Mouse (Mus musculus): ENCODE data around the gene Slc35f6. TPM values are rescaled to one million over a fixed set of nuclear protein-coding genes. Genes with fewer than 3 reads are reported as not detected.

The Slc35f6 gene
- polyA plus RNA-seq, 1 experiment, result 60.0 TPM

GRCm38 (mm10) chr5:30611091-30611490, 36.6 kb upstream of the Slc35f6 start:
- H3K27ac ChIP-seq (ENCODE audit: insufficient read depth, low read length), result no peak overlapping the region
- H3K4me3 ChIP-seq (ENCODE audit: insufficient read depth, low read length), result no peak overlapping the region
- peaks cover 1% of the 10 kb centered on the region for H3K4me1 ChIP-seq (ENCODE audit: control insufficient read depth, insufficient read depth, low read length)
- TF ChIP-seq CTCF (IDR thresholded peaks at IDR 0.05; ENCODE audit: extremely low read depth, insufficient read depth, low read length), result no peak
- TF ChIP-seq POLR2A (IDR thresholded peaks at IDR 0.05; ENCODE audit: extremely low read depth, insufficient read depth, low read length), result no peak

- Histone ChIP-seq H3K27ac (ENCODE audit: insufficient read depth, low read length) (no peak overlapping the region), H3K4me1 (ENCODE audit: control insufficient read depth, insufficient read depth, low read length) (no peaks in the 10 kb centered on the region; the same call in 1 of the 2 replicates), H3K4me3 (ENCODE audit: insufficient read depth, low read length) (no peak overlapping the region)
- no peak for TF ChIP-seq POLR2A (IDR thresholded peaks at IDR 0.05; ENCODE audit: extremely low read depth, insufficient read depth, low read length)
- TF ChIP-seq CTCF (IDR thresholded peaks at IDR 0.05; ENCODE audit: extremely low read depth, insufficient read depth, low read length), result no peak
Observed at GRCm38 (mm10) chr5:30611689-30612088, 36.0 kb upstream of the Slc35f6 start.

GRCm38 (mm10) chr5:30612575-30612974, 35.2 kb upstream of the Slc35f6 start:
- H3K4me1 ChIP-seq (ENCODE audit: control insufficient read depth, insufficient read depth, low read length), result no peaks in the 10 kb centered on the region; the same call in 1 of the 2 replicates
- H3K27ac ChIP-seq (ENCODE audit: insufficient read depth, low read length), result no peak overlapping the region
- TF ChIP-seq CTCF (IDR thresholded peaks at IDR 0.05; ENCODE audit: extremely low read depth, insufficient read depth, low read length) (no peak), POLR2A (IDR thresholded peaks at IDR 0.05; ENCODE audit: extremely low read depth, insufficient read depth, low read length) (no peak)
- H3K4me3 ChIP-seq (ENCODE audit: insufficient read depth, low read length), result no peak overlapping the region

- Histone ChIP-seq H3K4me3 (ENCODE audit: insufficient read depth, low read length) (no peak overlapping the region), H3K4me1 (ENCODE audit: control insufficient read depth, insufficient read depth, low read length) (no peaks in the 10 kb centered on the region), H3K27ac (ENCODE audit: insufficient read depth, low read length) (no peak overlapping the region)
- TF ChIP-seq POLR2A (IDR thresholded peaks at IDR 0.05; ENCODE audit: extremely low read depth, insufficient read depth, low read length) (no peak), CTCF (IDR thresholded peaks at IDR 0.05; ENCODE audit: extremely low read depth, insufficient read depth, low read length) (no peak)
Observed at GRCm38 (mm10) chr5:30613242-30613641, 34.5 kb upstream of the Slc35f6 start.

GRCm38 (mm10) chr5:30614221-30614620, 33.5 kb upstream of the Slc35f6 start:
- Histone ChIP-seq H3K4me3 (ENCODE audit: insufficient read depth, low read length) (no peak overlapping the region), H3K27ac (ENCODE audit: insufficient read depth, low read length) (no peak overlapping the region), H3K4me1 (ENCODE audit: control insufficient read depth, insufficient read depth, low read length) (no peaks in the 10 kb centered on the region)
- TF ChIP-seq CTCF (IDR thresholded peaks at IDR 0.05; ENCODE audit: extremely low read depth, insufficient read depth, low read length), result no peak
- TF ChIP-seq POLR2A (IDR thresholded peaks at IDR 0.05; ENCODE audit: extremely low read depth, insufficient read depth, low read length), result no peak

- Histone ChIP-seq H3K4me3 (ENCODE audit: insufficient read depth, low read length) (no peak overlapping the region), H3K27ac (ENCODE audit: insufficient read depth, low read length) (no peak overlapping the region), H3K4me1 (ENCODE audit: control insufficient read depth, insufficient read depth, low read length) (no peaks in the 10 kb centered on the region)
- TF ChIP-seq POLR2A (IDR thresholded peaks at IDR 0.05; ENCODE audit: extremely low read depth, insufficient read depth, low read length) (no peak), CTCF (IDR thresholded peaks at IDR 0.05; ENCODE audit: extremely low read depth, insufficient read depth, low read length) (no peak)
Observed at GRCm38 (mm10) chr5:30615416-30615815, 32.3 kb upstream of the Slc35f6 start.

GRCm38 (mm10) chr5:30615819-30616218, 31.9 kb upstream of the Slc35f6 start:
- Histone ChIP-seq H3K27ac (ENCODE audit: insufficient read depth, low read length) (no peak overlapping the region), H3K4me3 (ENCODE audit: insufficient read depth, low read length) (no peak overlapping the region), H3K4me1 (ENCODE audit: control insufficient read depth, insufficient read depth, low read length) (no peaks in the 10 kb centered on the region)
- TF ChIP-seq CTCF (IDR thresholded peaks at IDR 0.05; ENCODE audit: extremely low read depth, insufficient read depth, low read length) (no peak), POLR2A (IDR thresholded peaks at IDR 0.05; ENCODE audit: extremely low read depth, insufficient read depth, low read length) (no peak)

GRCm38 (mm10) chr5:30616644-30617043, 31.1 kb upstream of the Slc35f6 start:
- Histone ChIP-seq H3K27ac (ENCODE audit: insufficient read depth, low read length) (no peak overlapping the region), H3K4me1 (ENCODE audit: control insufficient read depth, insufficient read depth, low read length) (no peaks in the 10 kb centered on the region), H3K4me3 (ENCODE audit: insufficient read depth, low read length) (no peak overlapping the region)
- TF ChIP-seq CTCF (IDR thresholded peaks at IDR 0.05; ENCODE audit: extremely low read depth, insufficient read depth, low read length), result no peak

GRCm38 (mm10) chr5:30617357-30617756, 30.4 kb upstream of the Slc35f6 start:
- Histone ChIP-seq H3K27ac (ENCODE audit: insufficient read depth, low read length) (no peak overlapping the region), H3K4me1 (ENCODE audit: control insufficient read depth, insufficient read depth, low read length) (peaks cover 3% of the 10 kb centered on the region; the same call in 1 of the 2 replicates), H3K4me3 (ENCODE audit: insufficient read depth, low read length) (no peak overlapping the region)
- TF ChIP-seq POLR2A (IDR thresholded peaks at IDR 0.05; ENCODE audit: extremely low read depth, insufficient read depth, low read length) (no peak), CTCF (IDR thresholded peaks at IDR 0.05; ENCODE audit: extremely low read depth, insufficient read depth, low read length) (no peak)

GRCm38 (mm10) chr5:30617851-30618250, 29.9 kb upstream of the Slc35f6 start:
- Histone ChIP-seq H3K4me1 (ENCODE audit: control insufficient read depth, insufficient read depth, low read length) (peaks cover 3% of the 10 kb centered on the region; the same call in 1 of the 2 replicates), H3K4me3 (ENCODE audit: insufficient read depth, low read length) (no peak overlapping the region), H3K27ac (ENCODE audit: insufficient read depth, low read length) (no peak overlapping the region)
- TF ChIP-seq POLR2A (IDR thresholded peaks at IDR 0.05; ENCODE audit: extremely low read depth, insufficient read depth, low read length) (no peak), CTCF (IDR thresholded peaks at IDR 0.05; ENCODE audit: extremely low read depth, insufficient read depth, low read length) (no peak)

All from cortical plate, adult 2 months (tissue).